Mouse (Mus musculus) thymus, adult 18-20 months (tissue): Measurements from ENCODE around the gene Cyth2.

Experiments
- DNase-seq, 2 experiments: peaks; one replicate each; pipeline ENCODE4 v3.0.0; 2022; ENCODE audit warnings: mixed read lengths in 2 of 2

Cyth2 gene

DNA sequence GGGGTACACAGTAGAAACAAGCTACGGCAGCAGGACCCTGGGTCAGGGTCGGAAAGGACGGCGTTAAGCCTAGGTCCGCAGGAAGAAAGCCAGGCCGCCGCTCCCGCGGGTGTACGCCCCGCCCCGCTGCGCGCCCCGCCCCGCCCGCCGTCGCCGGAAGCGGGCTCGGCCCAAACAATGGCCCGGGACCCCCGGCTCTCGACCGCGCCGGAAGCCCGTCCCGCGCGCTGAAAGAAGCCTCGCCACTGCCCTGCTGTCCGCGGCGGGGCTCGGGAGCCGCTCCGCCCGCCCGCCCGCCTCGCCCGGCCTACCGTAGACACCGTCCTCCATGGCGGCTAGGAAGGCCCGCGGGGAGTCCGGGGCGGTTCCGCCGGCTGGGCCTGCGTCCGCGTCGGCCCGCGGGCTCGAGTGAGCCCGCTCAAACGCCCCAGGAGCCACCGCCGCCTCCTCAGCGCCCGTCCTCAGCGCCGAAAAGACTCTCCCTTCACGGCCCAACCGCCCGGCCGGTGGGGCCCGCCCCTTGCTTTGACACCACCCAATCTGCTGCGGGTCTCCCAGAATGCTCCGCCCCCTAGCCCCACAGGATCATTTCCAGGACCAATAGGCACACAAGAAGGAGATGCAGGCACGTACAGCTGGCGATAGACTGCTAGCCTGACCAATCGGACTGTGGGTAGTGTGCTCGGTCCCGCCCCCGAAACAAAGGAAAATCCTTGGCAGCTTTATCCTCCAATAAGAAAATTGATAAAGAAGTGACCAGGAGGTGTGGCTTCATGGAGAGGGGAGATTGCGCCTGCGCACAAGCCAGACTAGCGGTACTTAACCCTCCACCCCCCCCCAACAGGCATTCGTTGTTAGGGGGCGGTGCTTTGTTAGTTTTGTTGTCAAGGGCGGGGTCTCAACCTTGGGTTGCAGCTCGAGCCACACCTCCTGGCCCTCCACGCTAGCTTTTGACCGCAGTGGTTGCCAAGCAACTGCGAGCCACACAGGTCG is at the start of gene Cyth2:
TSS of gene Cyth2 (minus strand) at position 795 of the 993 bp plus-strand sequence.
- peak; percentile 98 to 99 for DNase-seq

DNA sequence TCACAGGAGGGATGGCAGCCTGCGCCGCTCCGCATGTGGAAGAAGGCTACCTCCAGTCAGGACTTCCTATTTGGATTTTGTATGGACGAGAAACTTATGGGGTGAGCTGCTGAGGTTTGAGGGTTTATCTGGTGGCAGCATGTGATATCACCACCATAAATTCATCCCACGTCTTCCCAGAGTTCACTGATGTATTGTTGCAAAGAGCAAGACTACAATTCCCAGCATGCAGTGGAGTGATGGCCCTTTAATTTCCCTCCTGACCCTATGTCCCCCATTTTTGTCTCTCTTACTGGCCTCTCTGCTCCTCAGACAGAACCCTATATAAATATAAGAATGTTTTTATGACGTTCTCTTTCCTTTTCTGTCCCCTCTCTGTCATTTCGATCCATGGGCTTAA is 48.4 kb upstream of the Cyth2 start:
- DNase-seq: no peak

DNA sequence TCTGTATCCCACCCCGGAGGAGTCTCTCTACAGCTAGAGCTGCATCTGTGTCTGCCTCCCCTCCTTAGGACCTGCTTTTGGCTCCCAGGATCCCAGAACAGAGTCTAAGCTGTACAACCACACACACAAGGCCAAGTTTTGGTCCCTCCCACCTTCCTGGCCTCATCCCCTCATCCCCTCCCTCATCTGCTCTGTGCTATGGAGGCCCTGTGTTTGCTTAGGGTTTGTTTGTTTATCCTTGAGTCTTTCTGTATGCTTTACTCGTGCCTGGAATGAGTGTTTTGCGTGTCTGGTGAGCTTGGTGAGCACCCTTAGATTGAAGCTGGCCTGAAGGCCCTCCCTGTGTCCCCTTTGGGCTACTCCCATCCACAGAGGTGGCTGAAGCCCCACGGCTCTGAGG is 44.6 kb upstream of the Cyth2 start:
- DNase-seq: no peak

DNA sequence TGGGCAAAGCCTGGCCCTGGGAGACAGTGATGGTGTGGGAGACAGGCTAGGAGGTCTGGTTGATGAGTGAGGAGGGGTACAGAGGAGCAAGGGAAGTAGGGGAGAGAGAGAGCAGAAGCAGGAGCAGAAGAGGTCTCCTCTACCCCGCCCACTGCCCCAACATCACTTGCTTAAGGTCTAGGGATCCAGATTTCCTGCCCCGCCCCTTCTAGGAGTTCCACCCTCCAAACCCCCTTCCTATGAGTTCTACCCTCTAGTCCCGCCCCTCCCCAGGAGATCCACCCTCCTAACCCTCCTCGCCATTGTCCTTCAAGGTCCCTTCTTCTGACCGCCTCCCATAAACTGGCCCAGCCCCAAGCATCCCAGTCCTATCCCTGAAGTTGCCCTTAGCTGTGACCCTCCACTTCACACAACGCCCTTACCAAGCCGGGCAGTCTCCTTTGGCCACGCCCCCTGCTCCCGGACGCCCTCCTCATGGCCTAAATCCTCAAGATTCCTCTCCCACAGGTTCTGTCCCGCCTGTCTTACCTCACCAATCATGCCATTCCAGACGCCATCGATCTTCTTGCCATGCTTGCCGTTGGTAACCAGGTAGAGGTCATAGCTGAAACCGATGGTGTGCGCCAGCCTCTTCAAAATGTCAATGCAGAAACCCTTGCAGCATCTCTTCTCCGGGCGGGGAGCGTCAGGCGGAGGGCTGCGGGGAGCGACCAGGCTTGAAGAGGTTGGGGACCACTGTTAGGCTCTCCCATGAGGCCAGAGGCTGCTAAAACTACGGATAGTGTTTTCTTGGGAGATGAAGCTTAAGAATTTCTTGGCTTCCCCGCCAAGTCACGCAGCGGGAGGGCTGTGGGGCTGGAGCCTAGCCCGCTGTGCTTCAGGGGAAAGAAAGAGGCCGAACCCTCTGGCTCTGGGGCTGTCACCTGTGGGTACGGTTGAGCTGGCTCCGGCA is 42.8 kb upstream of the Cyth2 start:
- no peak for DNase-seq

DNA sequence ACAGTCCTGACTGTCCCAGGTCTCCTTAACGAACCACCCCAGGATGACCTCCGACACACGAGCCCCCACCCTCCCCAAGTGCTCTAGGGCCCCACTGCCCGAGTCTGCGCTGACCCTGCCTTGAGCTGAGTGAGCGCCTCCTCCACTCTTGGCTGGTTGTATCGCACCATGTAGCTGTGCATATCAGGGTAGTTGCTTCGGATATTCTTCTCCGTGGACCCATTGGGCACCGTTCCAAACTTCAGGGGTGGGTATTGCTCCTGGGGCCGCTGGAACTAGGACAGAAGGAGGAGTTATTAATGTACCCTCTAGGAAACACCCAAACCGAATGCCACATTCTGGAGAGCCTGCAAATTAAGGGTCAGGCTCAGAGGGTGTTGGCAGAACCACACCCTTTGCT is 38.7 kb upstream of the Cyth2 start:
- DNase-seq: no peak

DNA sequence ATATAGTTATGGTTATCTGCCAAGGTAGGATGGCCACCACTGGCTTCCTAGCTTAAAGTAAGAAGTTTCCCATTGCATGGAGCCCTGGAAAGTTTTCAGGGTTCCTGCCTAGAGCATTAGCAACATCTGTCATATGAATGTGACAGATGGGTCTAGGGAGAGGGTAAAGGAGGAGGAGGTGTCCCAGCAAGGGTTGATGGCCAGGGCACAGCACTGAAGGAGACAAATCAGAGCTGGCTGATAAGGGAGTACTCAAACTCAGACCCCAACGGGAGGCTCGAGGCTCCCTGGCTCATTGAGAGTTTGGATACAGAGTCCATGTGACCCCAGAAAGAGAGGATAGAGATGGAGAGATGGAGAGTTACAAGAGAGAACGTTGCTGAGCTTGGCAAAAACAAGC is 36.3 kb upstream of the Cyth2 start:
- DNase-seq: no peak

DNA sequence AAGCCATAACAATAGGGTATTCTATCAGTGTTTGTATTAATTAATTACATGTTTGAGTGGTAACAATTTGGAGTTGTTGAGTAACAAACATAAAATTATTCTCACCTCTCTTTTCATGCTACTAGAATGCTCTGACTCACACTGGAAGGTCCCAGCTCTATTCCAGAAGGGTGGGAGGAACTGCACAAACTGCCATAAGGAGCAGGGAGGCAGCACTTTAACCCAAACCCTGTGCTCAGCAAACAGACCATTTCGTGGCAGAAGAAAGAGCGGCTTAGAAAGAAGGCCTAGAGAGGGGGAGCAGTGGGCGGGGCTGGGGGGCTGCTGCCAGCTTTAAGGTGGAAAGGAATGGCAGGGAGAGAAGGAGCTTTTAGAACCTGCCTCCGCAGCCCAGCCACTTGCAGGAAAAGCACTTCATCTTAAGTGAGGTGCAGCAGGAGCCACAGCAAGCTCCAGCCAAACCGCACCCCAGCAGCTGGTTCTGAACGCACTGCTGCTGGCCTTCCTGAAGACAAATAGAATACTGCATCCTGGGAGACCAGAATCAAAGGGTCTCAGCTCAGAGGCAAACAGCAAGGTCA is 34.2 kb upstream of the Cyth2 start:
- no peak for DNase-seq

DNA sequence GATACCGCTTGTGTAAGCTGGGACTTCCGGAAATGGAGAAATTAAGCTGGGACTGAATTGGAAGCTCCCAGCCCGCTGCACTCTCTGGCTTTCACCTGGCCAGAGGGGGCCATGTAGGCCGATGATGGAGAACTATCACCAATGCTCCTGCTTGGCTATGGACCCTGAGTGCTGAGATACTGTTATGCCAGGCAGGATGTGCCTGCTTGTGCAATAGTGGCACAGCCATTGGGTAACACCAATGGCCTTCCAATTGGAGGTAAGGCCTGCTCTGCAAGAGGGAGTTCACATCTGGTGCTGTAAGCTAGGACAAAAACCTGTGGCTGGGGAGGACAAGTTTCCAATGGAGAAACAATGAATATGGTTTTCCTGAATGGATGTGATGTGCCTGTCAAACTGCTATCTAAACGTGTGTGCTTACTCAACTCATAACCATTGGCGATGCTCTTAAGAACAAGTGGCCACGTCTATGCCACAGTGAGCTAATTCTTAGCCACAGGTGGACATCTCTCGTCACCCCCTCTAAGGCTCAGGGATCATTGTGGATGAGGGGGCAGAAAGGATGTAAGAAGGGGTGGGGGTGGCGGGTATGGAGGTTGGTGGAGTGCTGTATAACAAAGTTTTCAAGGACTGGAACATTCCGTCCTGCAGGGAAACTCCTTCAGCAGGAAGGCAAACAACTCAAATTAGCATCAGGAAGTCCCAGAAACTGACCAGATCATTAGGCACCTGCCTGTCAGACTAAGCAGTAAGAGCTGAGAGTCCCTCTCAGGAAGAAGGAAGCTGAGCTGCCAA is 28.8 kb upstream of the Cyth2 start:
- no peak for DNase-seq

DNA sequence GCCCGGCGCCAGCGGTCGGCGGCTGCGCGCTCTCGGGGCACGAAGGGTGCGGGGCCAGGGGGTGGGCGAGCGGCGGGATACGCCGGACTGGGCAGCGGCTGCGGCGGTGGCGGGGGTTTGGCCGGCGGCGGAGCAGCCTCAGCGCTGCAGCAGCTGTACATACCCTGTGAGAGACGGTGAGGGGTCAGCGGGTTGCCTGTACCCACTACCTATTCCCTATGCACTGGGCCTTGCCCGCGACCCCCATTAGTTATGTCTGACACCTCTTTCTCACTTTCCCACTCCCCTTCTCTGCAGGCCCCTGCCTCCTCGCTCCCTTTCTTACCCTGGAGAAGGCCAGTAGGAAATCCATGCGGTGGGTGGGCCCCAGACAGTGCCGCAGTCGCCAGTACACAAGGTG is 19.5 kb upstream of the Cyth2 start:
- no peak for DNase-seq

DNA sequence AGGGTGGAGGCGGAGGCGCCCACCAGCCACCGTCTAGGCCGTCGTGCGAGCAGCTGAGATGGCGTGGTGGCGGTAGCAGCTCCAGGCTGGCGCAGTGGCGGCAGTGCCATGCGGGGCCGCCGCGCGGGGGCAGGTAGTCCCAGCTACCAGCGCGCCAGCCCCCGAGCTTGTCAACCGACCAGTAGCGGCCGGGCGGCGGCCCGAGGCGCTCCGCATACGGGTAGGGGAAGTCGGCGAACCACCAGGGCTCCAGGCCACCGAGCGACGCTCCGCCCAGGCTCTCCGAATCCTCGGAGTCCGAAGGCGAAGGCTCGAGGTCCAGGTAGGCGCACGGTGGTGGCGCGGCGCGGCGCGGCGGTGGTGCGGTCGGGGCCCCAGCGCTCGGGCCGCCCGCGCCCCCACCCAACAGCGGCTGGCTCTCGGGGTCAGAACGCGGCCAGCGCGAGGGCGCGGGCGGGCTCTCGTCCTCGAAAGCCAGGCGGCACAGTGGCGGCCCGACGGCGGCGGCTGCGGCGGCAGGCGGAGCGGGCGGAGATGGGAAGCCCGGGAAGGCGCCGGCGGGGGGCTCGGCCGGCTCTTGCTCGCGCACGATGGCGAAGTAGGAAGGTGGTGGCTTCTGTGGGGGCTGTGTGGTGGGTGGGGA is 18.9 kb upstream of the Cyth2 start:
- DNase-seq: no peak

DNA sequence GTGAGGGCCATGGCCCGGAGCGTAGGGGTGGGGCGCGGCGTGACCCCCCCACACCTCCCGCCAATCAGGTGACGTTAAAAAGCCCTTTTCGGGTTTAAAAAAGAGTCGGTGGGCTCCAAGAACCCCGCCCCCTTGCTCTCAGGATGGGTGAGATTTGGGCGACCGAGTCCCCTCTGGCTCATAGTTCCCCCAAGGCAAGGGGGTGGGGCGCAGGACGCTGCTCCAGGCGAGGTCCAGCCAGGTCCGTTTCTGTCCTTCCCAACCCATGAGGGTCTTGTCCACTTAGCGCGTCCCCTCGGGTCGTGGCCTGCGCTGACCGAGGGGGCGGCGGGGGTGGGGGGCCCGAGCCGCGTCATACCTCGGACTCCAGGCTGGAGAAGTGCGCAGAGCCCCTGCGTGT is 18.0 kb upstream of the Cyth2 start:
- DNase-seq: no peak

DNA sequence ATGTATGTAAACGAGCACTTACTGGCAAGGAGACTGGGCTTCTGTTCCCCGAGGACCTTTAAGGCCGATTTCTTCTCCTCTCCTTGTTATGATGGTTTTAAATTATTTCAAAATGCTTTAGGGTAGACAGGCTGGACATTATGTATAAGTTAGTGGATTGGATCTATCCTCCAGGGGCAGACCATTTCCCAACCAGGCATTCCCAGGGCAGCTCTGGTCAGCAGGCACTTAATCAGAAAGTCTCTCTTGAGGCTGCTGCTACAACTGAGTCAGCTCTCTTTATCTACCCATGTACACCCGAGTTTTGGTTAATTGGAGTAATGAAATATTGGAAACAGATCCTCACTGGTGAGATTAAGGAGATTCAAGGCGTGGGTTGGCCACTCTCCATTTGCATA is 16.7 kb upstream of the Cyth2 start:
- no peak for DNase-seq

DNA sequence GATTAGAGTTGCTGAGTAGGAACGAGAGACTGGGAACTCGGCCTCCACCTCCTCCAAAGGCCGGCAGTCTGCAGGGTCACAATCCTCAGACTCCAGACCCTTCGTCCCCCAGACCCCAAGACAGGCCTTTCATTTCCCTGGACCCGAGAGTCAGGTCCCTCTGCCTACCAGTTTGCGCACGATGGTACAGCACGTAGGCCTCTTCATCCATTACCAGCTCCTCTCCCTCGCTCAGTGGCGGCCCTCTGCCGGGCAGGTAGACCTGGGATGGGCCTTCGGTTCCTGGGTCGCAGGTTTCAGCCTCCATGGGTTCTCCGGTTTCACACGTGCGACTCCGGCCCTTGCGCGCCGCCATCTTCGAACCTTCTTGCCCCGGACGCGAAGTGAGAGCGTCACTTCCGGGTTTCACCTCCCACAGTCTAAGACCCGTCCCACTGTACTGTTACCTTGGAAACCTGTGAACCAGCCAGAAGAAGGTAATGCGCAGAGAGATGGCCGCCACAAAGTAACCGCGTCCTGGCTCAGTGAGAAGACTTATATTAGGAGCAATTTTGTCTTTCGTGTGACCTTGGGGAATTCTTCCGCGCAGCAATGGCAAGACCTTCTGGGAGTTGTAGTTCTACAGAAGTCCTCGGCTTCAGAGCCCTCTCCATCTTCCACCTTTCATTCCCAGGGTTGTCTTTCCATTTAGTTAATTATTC is 16.2 kb upstream of the Cyth2 start, which contains the start of gene Grwd1:
TSS of gene Grwd1 (minus strand) at position 518 of the 701 bp plus-strand sequence.
- peak; percentile 57 to 70 for DNase-seq

DNA sequence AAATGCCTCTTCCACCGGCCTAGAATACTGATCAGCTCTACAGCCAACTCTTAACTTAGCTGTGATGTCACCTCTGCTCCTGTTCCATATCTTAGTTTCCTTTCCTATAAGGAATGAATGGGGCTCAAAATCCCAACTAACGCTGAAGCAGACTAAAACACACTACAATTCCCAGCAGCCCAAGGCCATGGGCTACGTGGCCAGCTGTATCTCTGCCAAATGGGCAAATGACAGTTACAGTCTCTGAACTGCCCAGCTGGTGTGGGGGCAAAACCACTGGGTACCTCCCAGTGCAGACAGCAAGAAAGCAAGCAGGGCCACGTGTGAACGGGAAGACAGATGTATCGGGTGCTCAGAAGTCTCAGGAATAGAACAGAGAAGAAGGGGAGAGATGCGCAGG is 12.2 kb upstream of the Cyth2 start:
- DNase-seq: no peak

DNA sequence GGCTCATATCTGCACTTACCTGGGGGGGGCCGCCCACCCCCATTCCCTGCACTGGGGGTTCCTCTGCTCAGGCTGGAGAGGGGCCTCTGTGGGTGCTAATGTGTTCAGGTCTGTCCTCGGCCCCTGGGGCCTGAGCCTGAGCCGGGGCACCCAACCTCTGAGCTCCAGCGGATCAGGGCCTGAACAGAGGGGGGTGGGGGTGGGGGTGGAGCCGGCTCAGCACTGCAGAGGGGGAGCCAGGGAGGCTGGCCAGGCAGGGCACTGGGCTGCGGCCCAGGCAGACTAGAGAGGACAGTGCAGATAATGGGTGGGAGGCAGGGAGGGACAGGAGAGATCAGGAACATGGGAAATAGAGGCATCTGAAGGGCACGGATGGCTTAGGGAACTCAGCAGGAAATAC is 10.2 kb upstream of the Cyth2 start, which contains the start of gene Kcnj14:
TSS of gene Kcnj14 (minus strand) at position 185 of the 400 bp plus-strand sequence.
- no peak for DNase-seq

DNA sequence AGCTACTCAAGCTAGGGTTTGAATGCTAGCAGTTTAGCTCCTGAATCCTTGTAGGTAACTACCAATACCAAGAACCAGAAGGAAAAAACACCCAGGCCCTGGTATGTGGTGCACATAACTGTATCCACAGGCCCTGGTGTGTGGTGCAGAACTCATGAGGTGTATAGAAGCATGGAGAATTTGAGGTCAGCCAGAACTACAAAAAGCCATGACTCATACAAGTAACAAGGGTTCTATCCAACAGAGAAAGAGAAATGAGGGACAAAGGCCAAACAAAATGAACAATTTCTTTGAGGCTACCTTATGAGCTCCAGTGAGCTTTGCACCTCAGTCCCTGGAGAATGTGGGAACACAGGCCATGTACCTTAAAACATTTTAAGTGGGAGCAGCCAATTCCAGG is 6.5 kb upstream of the Cyth2 start:
- DNase-seq: no peak

DNA sequence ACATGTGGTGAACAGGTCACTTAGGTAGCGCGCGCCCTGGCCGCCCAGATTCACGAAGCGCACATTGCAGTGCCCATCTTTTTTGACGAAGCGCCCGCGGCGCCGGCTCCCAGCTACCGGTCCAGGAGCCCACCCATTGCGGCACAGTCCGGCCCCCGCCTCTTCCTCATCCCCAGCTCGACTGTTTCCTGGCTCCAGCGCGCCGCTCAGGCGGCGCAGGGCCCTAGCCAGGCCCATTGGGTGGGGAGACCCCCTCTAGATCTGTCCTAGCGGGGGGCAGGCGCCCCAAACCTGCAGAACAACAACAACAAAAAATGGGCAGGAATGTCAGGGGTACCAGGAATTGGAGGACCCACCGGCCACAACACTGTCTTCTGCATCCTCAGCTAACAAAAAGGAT is 5.5 kb upstream of the Cyth2 start:
- no peak for DNase-seq

DNA sequence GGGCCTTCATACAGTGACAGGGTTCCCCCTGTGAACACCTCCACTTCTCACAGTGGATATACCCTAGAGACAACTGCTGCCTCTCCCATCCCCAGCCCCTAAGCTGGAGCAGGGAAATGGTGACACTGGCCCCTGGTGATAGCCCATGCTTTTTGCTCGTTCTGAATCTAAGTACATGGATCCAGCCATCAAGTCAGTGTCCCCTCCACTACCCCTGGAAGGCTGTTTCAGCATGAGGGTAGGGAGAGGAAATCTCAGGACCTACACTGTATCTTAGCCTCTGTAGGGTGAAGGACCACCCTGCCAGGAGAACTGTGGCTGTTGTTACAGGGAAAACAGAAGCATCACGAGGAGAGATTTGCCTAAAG is 1.6 kb upstream of the Cyth2 start:
- no peak for DNase-seq

DNA sequence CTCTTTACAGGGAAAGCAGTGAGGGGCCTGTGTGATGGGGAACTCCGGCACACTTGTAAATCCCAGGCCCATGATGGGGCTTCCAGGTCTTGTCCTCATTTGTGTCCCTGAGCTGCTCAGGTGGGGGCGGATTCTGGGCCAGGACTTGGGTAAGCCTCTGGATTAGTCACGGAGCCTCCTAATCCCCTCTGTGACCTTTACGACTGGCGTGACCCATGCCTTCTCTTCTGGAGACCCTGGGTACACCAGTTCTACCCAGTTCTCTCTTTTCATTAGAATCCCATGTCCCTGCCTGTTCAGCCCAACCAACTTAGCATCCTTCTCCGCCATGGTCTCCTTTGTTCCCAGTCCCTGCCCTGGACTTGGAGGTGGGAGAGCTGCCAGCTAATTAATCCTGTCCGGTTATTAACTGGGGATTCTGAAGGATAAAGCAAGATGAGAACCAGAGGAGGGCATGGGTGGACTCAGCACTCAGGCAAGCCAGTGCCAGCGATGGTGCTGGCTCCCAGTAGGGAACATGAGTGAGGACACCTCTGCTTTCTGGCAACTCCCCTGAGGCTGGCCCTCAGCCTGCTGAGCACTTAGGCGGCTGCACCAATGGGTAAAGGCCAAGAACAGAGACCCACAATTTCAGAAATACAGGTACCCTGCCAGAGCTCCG is 1.1 kb upstream of the Cyth2 start:
- DNase-seq: peak in 1 of 2 experiments; percentile 31

DNA sequence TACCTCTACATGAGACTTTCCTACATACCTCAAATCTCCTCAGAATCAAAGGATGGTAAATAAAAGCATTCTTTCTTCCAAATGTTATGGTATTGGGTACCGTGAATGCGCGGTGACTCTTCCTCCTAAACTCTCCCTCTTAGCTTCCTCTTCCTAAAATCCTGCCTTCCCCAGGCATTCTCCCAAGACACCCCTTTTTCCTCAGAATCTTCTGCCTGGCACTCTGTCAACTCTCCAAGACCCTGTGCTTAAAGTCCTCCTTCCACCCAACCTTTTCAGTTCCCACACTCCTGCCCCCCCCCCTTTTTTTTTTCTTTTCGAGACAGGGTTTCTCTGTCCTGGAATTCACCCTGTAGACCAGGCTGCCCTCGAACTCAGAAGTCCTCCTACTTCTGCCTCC is 460 bp upstream of the Cyth2 start:
- no peak for DNase-seq
